1 mouse cellular context compared by ENCODE assay signal in the genomic region with DNA sequence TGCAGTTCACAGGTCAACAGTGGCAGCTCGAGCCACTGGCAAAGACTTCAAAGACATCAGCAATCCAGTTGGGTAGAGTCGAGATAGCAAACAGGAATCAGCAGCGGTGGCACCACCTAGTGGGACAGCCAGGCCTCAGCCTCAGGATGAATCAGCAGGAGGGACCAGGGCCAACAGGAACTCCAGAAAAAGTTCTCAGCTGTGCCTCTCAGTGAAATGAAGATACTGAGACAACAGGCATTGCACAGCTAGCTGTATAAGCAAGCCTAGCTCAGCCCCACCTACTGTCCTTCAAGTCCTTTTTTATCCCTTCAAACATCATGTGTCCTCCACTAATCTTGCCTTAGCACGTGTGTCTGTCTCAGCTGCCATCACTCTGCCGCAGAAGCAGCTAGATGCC.
TF ChIP-seq lines count a peak whose summit lies in the region.

No protein-coding gene starts in this region.

TF ChIP-seq in CH12.LX, 34 proteins besides CTCF, POLR2A, EP300 and RAD21:
- TF ChIP-seq NELFE (IDR thresholded peaks at IDR 0.05; ENCODE audit: low read depth, low read length) (no peak), CHD2 (IDR thresholded peaks at IDR 0.05; ENCODE audit: low read length) (no peak), UBTF (IDR thresholded peaks at IDR 0.05; ENCODE audit: low read depth, low read length) (no peak), MYC (IDR thresholded peaks at IDR 0.05; ENCODE audit: low read depth, low read length) (no peak), HCFC1 (IDR thresholded peaks at IDR 0.05; ENCODE audit: low read depth, low read length) (no peak), SMC3 (IDR thresholded peaks at IDR 0.05; ENCODE audit: low read depth, low read length) (peak; percentile 34), JUND (conservative IDR thresholded peaks at IDR 0.05; ENCODE audit: low read depth, low read length) (no peak)
